Mouse (Mus musculus) midbrain, embryonic 11.5 days (tissue): ENCODE data around the gene Cpb2. TPM values are rescaled to one million over a fixed set of nuclear protein-coding genes. Genes with fewer than 3 reads are reported as not detected.

Experiments used
- ATAC-seq: fragments of 200-750 bp; cut with Nextera tagmentation; 2 replicates; pipeline ENCODE4 v1.8.0; 2017; ENCODE audit warnings: moderate TSS enrichment, moderate library complexity; ENCODE audit not compliant: low FRiP score
- DNase-seq: peaks from one replicate; pipeline ENCODE4 v3.0.0; 2015; ENCODE audit warnings: low spot score; ENCODE audit errors: missing footprints
- H3K27ac ChIP-seq: fragments of 300-500 bp; sonication (generic); 2 replicates; pipeline ENCODE4 v1.5.1; 2014; ENCODE audit warnings: low read depth, low read length
- H3K27me3 ChIP-seq: fragments of 300-500 bp; sonication (generic); 2 replicates; pipeline ENCODE4 v1.6.1; 2014; ENCODE audit warnings: mild to moderate bottlenecking, low read length, moderate library complexity, mixed read lengths; ENCODE audit not compliant: control insufficient read depth, insufficient read depth
- H3K36me3 ChIP-seq: fragments of 300-500 bp; sonication (generic); 2 replicates; pipeline ENCODE4 v1.6.1; 2014; ENCODE audit warnings: mild to moderate bottlenecking, low read length, moderate library complexity, mixed read lengths; ENCODE audit not compliant: control insufficient read depth, insufficient read depth
- H3K4me1 ChIP-seq: fragments of 300-500 bp; sonication (generic); 2 replicates; pipeline ENCODE4 v1.6.1; 2014; ENCODE audit warnings: low read length; ENCODE audit not compliant: control insufficient read depth, insufficient read depth
- H3K4me2 ChIP-seq: fragments of 300-500 bp; sonication (generic); 2 replicates; pipeline ENCODE4 v1.6.1; 2014; ENCODE audit warnings: mild to moderate bottlenecking, moderate library complexity
- H3K4me3 ChIP-seq: fragments of 300-500 bp; sonication (generic); 2 replicates; pipeline ENCODE4 v1.5.1; 2014; ENCODE audit warnings: low read depth, low read length
- H3K9ac ChIP-seq: fragments of 300-500 bp; sonication (generic); 2 replicates; pipeline ENCODE4 v1.6.1; 2014; ENCODE audit warnings: low read length
- H3K9me3 ChIP-seq: fragments of 300-500 bp; sonication (generic); 2 replicates; pipeline ENCODE4 v1.6.1; 2016; ENCODE audit warnings: low read length; ENCODE audit not compliant: control insufficient read depth
- WGBS: fragments of 180-500 bp; shearing (Covaris S2); extraction: QIAGEN DNeasy Blood & Tissue Kit; methylation state at CpG from one replicate; pipeline ENCODE4 v1.1.7; 2014; 5-methylcytosine and 5-hydroxymethylcytosine counted together
- polyA plus RNA-seq: library from polyadenylated mRNA; unstranded; fragments of >200 nt; fragmentation: Nextera tagmentation; extraction: Ambion mirVana; gene quantifications from 2 replicates; pipeline ENCODE4 v1.2.1, GENCODE M21; 2014

Cpb2 gene
- polyA plus RNA-seq, 1 experiment from 2014 or later: not detected

DNA sequence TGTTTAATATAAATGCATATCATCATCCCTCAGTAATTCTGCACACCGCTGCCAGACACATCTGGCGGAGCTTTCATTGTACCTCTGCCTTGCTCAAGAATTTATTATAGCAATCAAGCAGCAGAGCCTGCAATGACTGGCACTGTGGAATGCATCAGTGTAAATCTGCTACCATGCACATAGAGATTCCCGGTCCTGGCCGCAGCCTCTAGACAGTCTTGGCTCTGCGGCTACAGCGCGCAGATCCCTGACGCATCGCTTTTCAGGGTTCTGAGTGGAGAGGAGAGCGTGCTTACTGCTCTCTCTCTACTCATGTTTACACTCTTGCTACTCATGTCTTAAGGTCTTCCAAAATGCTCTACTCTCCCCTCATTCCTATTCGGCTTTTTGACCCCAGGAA is 28.3 kb upstream of the Cpb2 start:
- Histone ChIP-seq H3K27me3 (no peaks in the 10 kb centered on the region), H3K9ac (no peak overlapping the region), H3K4me1 (no peaks in the 10 kb centered on the region), H3K4me3 (no peak overlapping the region), H3K9me3 (no peaks in the 10 kb centered on the region), H3K27ac (no peak overlapping the region), H3K4me2 (no peak overlapping the region), H3K36me3 (no peaks in the 10 kb centered on the region)
- no peak for ATAC-seq
- 93% methylated on average over 11 of the region's 11 CpGs for WGBS
- no peak for DNase-seq

DNA sequence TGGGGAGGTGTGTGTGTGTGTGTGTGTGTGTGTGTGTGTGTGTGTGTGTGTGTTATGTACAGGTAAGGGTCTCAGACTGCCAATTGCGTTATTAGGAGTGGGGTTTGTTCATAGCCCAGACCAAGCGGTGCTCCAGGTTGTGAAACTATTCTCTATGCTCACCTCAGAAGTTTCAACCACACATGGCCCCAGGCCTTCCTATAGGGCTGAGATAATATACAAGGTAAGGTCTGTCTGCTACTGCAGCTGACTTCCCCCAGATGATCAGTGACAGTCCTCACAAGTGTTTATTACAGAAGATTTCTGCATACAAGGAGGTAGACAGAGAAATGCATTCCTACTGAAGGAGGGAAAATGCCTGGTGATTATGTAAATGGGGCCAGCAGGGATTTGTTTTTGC is 23.2 kb upstream of the Cpb2 start:
- ATAC-seq: peak; percentile 43; the same call in 1 of the 2 replicates
- H3K4me1 ChIP-seq: 0 out of 2 replicates have a peak, but pooled peaks cover 4% of the 10 kb centered on the region
- WGBS: 94% methylated on average over 2 of the region's 2 CpGs
- H3K27ac ChIP-seq: no peak overlapping the region
- no peak for DNase-seq
- H3K9me3 ChIP-seq: no peaks in the 10 kb centered on the region
- H3K4me3 ChIP-seq: no peak overlapping the region
- no peaks in the 10 kb centered on the region for H3K27me3 ChIP-seq
- H3K4me2 ChIP-seq: no peak overlapping the region
- no peak overlapping the region for H3K9ac ChIP-seq
- no peaks in the 10 kb centered on the region for H3K36me3 ChIP-seq

DNA sequence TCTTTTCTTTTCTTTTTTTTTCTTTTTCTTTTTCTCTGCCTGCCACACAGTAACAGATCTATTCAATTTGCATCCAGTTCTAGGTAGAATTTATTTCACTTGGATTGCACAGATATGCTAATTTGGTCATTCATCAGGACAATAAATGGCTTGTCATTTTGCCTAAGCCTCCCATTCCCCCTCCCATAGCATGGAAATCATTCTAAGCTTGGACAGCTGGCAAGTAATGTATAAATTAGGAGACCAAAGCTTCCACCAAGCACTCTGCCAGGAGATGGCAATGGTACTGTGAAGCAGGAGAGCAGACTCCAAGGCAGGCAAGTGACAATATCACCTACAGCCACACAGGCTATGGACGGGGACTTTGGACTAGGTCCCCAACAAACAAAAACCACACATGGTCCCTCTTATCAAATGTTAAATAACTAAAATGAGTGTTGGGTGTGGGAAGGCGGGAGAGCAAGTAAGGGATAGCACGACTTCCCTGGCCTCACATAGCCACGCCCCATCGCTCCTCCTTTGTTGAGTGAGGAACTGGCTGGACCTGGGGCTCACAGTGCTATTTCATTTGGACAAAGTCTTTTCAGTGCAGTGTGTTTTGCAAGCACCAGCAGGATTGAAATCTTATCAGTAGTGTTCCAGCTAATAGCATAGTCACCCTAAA is 22.7 kb upstream of the Cpb2 start:
- Histone ChIP-seq H3K4me1 (0 out of 2 replicates have a peak, but pooled peaks cover 4% of the 10 kb centered on the region), H3K4me2 (no peak overlapping the region), H3K36me3 (no peaks in the 10 kb centered on the region), H3K9me3 (no peaks in the 10 kb centered on the region), H3K9ac (no peak overlapping the region), H3K4me3 (no peak overlapping the region), H3K27ac (no peak overlapping the region; the same call in 1 of the 2 replicates), H3K27me3 (no peaks in the 10 kb centered on the region)
- 79% methylated on average over 5 of the region's 5 CpGs for WGBS
- peak; percentile 85 for DNase-seq
- ATAC-seq: peak; percentile 83

DNA sequence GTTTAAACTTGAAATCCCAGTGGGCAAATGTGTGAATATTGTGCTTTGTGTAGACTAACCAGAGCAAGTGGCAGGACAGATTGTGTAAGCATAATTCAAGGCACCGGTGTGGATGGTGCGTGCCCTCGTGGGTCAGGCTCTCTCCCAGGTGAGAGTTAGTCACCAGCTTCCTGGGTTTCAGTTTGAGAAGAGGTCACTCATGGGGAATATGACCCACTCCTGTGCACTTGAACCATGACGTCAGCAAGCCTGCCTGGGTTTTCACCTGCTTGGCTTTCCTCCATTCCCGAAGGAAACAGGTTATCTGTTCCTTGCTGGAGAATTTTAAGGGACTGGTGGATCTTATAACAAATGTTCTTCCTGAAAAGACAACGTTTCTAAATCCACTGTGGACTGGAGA is 19.7 kb upstream of the Cpb2 start:
- H3K4me1 ChIP-seq: peaks cover 7% of the 10 kb centered on the region; the same call in 1 of the 2 replicates
- no peaks in the 10 kb centered on the region for H3K36me3 ChIP-seq
- H3K9me3 ChIP-seq: no peaks in the 10 kb centered on the region
- ATAC-seq (no peak), DNase-seq (no peak)
- 82% methylated on average over 6 of the region's 6 CpGs for WGBS
- H3K4me3 ChIP-seq: no peak overlapping the region
- no peak overlapping the region for H3K9ac ChIP-seq
- H3K4me2 ChIP-seq: no peak overlapping the region
- H3K27me3 ChIP-seq: no peaks in the 10 kb centered on the region
- H3K27ac ChIP-seq: no peak overlapping the region

DNA sequence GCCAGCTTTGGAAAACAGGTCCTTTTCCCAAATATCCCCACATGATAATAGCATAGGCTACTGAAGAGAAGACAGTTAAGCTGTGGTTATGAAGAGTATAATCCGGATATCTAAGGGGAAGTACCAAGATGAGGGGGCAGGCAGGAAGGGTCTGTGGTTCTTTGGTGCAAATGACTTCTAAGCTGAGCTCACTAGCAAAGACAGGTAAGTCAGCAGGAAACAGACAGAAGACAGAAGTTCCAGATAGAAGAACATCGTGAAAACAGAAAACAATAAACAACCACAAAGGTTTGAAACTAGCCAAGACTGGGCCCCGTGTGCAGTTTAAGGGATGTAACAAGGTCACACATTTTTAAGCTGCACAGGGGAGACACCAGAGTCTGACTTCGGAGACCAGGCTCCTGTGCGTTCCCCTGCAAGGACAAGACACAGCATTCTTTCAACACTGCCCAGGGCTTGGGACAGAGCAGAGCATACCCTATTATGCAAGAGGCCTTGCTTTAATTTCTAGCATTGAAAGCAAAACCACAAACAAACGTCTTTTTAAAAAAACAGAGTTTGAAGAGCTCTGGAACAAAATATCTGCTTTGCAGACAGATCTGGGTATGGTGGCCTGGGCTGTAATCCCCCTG is 14.5 kb upstream of the Cpb2 start:
- no peak for ATAC-seq
- no peak overlapping the region for H3K27ac ChIP-seq

DNA sequence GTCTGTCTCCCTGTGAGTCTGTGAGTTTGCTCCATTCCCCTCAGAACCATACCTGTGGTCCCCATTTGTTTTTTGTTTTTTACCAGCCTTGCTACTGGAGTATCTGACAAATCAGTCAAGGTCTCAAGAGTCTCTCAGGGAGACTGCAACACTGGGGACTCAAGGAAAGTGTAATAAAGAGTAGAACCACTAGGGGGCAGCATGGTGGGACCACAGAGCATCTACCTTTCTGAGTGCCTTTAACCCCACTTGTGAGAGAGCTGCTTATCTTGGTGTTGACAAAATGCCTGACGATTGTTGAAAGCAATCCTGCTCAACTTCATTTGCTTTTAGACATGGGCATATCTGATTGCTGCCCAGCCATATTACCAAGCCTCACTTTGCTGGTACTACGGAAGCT is 12.3 kb upstream of the Cpb2 start:
- H3K9me3 ChIP-seq: no peaks in the 10 kb centered on the region
- no peak for ATAC-seq
- no peaks in the 10 kb centered on the region for H3K27me3 ChIP-seq
- no peak overlapping the region for H3K4me2 ChIP-seq
- WGBS: 72% methylated on average over 2 of the region's 2 CpGs
- no peak overlapping the region for H3K4me3 ChIP-seq
- peaks cover 3% of the 10 kb centered on the region; the same call in 1 of the 2 replicates for H3K4me1 ChIP-seq
- DNase-seq: peak; percentile 91
- H3K27ac ChIP-seq: no peak overlapping the region
- no peaks in the 10 kb centered on the region for H3K36me3 ChIP-seq
- H3K9ac ChIP-seq: no peak overlapping the region

More for the DNA sequence above, 14.5 kb upstream of the Cpb2 start:
- Histone ChIP-seq H3K4me1 (peaks cover 3% of the 10 kb centered on the region; the same call in 1 of the 2 replicates), H3K9me3 (no peaks in the 10 kb centered on the region), H3K36me3 (no peaks in the 10 kb centered on the region), H3K4me2 (no peak overlapping the region), H3K9ac (no peak overlapping the region), H3K27me3 (no peaks in the 10 kb centered on the region), H3K4me3 (no peak overlapping the region)
- 78% methylated on average over 6 of the region's 6 CpGs for WGBS
- DNase-seq: no peak

DNA sequence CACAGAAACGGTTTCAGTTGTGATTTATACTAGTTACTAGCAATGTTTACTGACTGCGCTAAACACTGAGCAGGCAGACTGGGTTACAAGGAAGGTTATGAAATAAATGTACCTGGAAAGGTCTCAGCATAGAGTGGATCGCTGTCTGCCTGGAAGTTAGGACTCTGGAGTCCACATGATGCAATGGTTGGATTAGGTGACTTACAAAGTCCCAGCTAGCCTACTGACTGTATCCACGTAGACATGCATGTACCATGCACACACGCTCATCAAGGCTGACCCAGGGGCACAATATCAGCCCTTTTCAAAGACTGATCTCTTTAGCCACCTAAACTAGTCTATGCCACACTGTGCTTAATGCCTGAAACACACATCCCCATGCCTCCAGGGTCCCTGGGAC is 9.0 kb upstream of the Cpb2 start:
- WGBS: 91% methylated on average over 5 of the region's 5 CpGs
- no peak overlapping the region for H3K27ac ChIP-seq

DNA sequence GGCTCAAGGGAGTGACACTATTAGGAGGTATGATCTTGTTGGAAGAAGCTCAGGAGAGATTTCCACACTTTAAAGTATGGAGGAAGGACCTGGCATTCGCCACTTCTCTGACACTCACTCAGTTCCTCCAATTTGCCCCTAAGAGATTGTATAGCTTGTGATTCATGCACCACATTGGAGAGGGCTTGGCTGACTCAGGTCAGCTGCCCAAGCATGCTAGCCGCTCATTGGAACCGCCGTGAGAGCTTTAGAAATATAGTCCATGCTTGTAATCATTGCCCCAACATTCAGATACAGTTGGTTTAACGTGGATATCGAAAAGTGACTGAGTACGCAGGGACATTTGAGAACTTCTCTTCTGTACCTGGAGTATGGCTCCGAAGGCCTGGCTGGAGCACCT is 6.5 kb upstream of the Cpb2 start:
- DNase-seq (no peak), ATAC-seq (no peak)
- peaks cover 4% of the 10 kb centered on the region; the same call in 1 of the 2 replicates for H3K4me1 ChIP-seq
- no peak overlapping the region for H3K9ac ChIP-seq
- no peak overlapping the region for H3K4me3 ChIP-seq
- no peaks in the 10 kb centered on the region for H3K9me3 ChIP-seq
- H3K4me2 ChIP-seq: no peak overlapping the region; the same call in 1 of the 2 replicates
- no peak overlapping the region for H3K27ac ChIP-seq
- no peaks in the 10 kb centered on the region for H3K36me3 ChIP-seq
- 78% methylated on average over 8 of the region's 8 CpGs for WGBS
- H3K27me3 ChIP-seq: no peaks in the 10 kb centered on the region

More for the DNA sequence above, 9.0 kb upstream of the Cpb2 start:
- Histone ChIP-seq H3K4me1 (peaks cover 4% of the 10 kb centered on the region; the same call in 1 of the 2 replicates), H3K36me3 (no peaks in the 10 kb centered on the region), H3K4me3 (no peak overlapping the region), H3K9me3 (no peaks in the 10 kb centered on the region), H3K4me2 (no peak overlapping the region), H3K27me3 (no peaks in the 10 kb centered on the region), H3K9ac (no peak overlapping the region)
- DNase-seq (no peak), ATAC-seq (no peak)

DNA sequence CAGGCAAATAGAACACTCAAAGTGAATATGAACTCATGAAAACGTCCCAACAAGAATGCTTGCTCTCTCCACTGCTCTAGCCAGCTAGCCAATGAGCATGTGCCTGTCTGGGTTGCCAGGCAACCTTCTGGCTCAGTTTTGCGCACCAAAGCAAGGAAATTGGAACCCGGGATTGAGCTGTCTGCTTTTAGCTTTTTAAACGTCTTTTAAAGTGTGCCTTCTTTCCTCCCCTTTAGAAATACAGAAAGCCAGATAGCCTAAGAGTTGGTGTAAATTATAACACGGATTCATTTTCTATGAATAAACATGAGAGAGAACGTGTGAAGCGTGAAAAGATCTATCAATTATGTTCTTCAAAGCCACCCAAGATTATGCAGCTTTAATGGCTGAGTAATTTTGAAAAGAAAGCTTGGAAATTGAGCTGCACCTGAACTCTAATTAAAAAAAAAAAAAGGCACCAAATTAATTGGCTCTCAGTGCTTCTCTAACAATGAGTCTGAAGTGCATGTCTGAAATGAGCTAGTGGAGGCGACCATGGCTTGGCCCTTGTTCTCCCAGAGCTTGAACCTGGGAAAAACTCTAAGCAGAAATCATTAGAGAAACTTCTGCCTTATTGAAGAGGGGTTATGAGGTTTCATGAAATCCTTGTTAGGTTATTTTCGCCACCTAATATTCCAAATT is 6.0 kb upstream of the Cpb2 start:
- 24% methylated on average over 9 of the region's 9 CpGs for WGBS
- Histone ChIP-seq H3K9ac (no peak overlapping the region), H3K4me1 (peaks cover 4% of the 10 kb centered on the region; the same call in 1 of the 2 replicates), H3K27ac (no peak overlapping the region; the same call in 1 of the 2 replicates), H3K27me3 (no peaks in the 10 kb centered on the region), H3K4me2 (no peak overlapping the region; the same call in 1 of the 2 replicates), H3K9me3 (no peaks in the 10 kb centered on the region), H3K36me3 (no peaks in the 10 kb centered on the region), H3K4me3 (0 out of 2 replicates have a peak overlapping the region, but pooled peaks have one; percentile 3)
- DNase-seq: peak; percentile 92
- peak; percentile 83 for ATAC-seq
